ENCODE assay signal across 23 mouse cellular contexts in genomic region chr8:119742409-119742808, GRCm38 (mm10). TPM values are rescaled to one million over a fixed set of nuclear protein-coding genes. Genes with fewer than 3 reads are reported as not detected.
DNase-seq lines count a peak whose midpoint lies in the region; ATAC-seq and TF ChIP-seq lines count a peak whose summit lies in the region.
"Had no signal": no experiment of that assay in that cellular context is flagged by ENCODE, and none has a peak within 500 bp of the region (broad histone marks: within the 10 kb centered on the region; RNA-seq: fewer than 3 reads in every experiment).

No protein-coding gene starts in this region.

- ATAC-seq in heart, embryonic 12.5 days (ENCODE audit: insufficient number of reproducible peaks, low FRiP score) = no peak
- ATAC-seq: forebrain, embryonic 14.5 days; forebrain, embryonic 16.5 days had no signal

- H3K4me1 ChIP-seq in heart, adult 2 months (ENCODE audit: control insufficient read depth, insufficient read depth, low read length) = no peaks in the 10 kb centered on the region
- H3K4me1 ChIP-seq in heart, embryonic 10.5 days = peaks cover 46% of the 10 kb centered on the region
- H3K4me1 ChIP-seq in heart, embryonic 12.5 days (replicated peaks) = peaks cover 29% of the 10 kb centered on the region
- H3K4me1 ChIP-seq: embryonic facial prominence, embryonic 13.5 days; embryonic facial prominence, embryonic 15.5 days had no signal

- H3K79me2 ChIP-seq in heart, adult 2 months (replicated peaks; ENCODE audit: control insufficient read depth, insufficient read depth, low read length) = no peaks in the 10 kb centered on the region

- peak; percentile 96 for DNase-seq in heart, adult 11 months
- DNase-seq in heart, postnatal 25 days (ENCODE audit: low spot score) = no peak
- DNase-seq in heart, adult 2 months = peak in 1 of 2 experiments; percentile 43
- DNase-seq in heart, embryonic 10.5 days (ENCODE audit: low spot score) = no peak
- DNase-seq in heart, adult 9 months (ENCODE audit: low spot score in 2 of 2) = peak; percentile 34 to 52
- DNase-seq: adrenal gland, adult 2 months; adrenal gland, postnatal 10 days; adrenal gland, postnatal 25 days; cerebellum, adult 11 months; cerebellum, adult 18-20 months; cerebellum, adult 8-10 months; cerebellum, adult 9-11 months; cerebellum, postnatal 14 days; cerebellum, postnatal 36 days had no signal

- peak; percentile 74; the same call in 1 of the 2 replicates for TF ChIP-seq EP300 in heart, adult 2 months (IDR thresholded peaks at IDR 0.05; ENCODE audit: insufficient read depth, low read depth, low read length)

- no peaks in the 10 kb centered on the region for H3K9me3 ChIP-seq in heart, embryonic 10.5 days
- no peaks in the 10 kb centered on the region for H3K9me3 ChIP-seq in heart, embryonic 12.5 days (replicated peaks)
- H3K9me3 ChIP-seq: embryonic facial prominence, embryonic 13.5 days; embryonic facial prominence, embryonic 15.5 days; forebrain, embryonic 10.5 days; forebrain, embryonic 12.5 days had no signal

- H3K27me3 ChIP-seq in heart, adult 2 months (ENCODE audit: control insufficient read depth, insufficient read depth, low read length) = no peaks in the 10 kb centered on the region
- H3K27me3 ChIP-seq in heart, embryonic 10.5 days (ENCODE audit: insufficient read depth, poor library complexity, severe bottlenecking) = no peaks in the 10 kb centered on the region
- no peaks in the 10 kb centered on the region for H3K27me3 ChIP-seq in heart, embryonic 12.5 days (replicated peaks)
- H3K27me3 ChIP-seq: embryonic facial prominence, embryonic 13.5 days; embryonic facial prominence, embryonic 15.5 days; forebrain, embryonic 12.5 days had no signal

- no peak overlapping the region for H3K27ac ChIP-seq in heart, adult 2 months
- H3K27ac ChIP-seq in heart, embryonic 10.5 days = no peak overlapping the region
- H3K27ac ChIP-seq in heart, embryonic 12.5 days (ENCODE audit: poor library complexity, severe bottlenecking) = no peak overlapping the region
- H3K27ac ChIP-seq: embryonic facial prominence, embryonic 13.5 days; embryonic facial prominence, embryonic 15.5 days; forebrain, embryonic 10.5 days; forebrain, embryonic 12.5 days had no signal

- TF ChIP-seq POLR2A in heart, adult 2 months (IDR thresholded peaks at IDR 0.05; ENCODE audit: insufficient read depth, low read depth, low read length) = no peak

- no peak overlapping the region for H3K9ac ChIP-seq in heart, adult 2 months (ENCODE audit: low read depth, low read length)
- no peak overlapping the region for H3K9ac ChIP-seq in heart, embryonic 12.5 days
- H3K9ac ChIP-seq: embryonic facial prominence, embryonic 13.5 days; embryonic facial prominence, embryonic 15.5 days; forebrain, embryonic 12.5 days had no signal

- WGBS in heart, adult 2 months = 68% methylated on average over 7 of the region's 7 CpGs
- WGBS in heart, embryonic 10.5 days = 66% methylated on average over 7 of the region's 7 CpGs
- WGBS in heart, embryonic 12.5 days = 65% methylated on average over 7 of the region's 7 CpGs

- H3K4me2 ChIP-seq in heart, embryonic 12.5 days = no peak overlapping the region
- H3K4me2 ChIP-seq: embryonic facial prominence, embryonic 13.5 days; embryonic facial prominence, embryonic 15.5 days; forebrain, embryonic 12.5 days had no signal

- TF ChIP-seq CTCF in heart, adult 2 months (IDR thresholded peaks at IDR 0.05) = no peak

- intact Hi-C loops in heart, postnatal 25 days (cut with DNase I) = loop anchor here (2.0 kb wide), 1 partner anchor 44 kb away; no protein-coding TSS in a partner anchor
- intact Hi-C loops in heart, adult 2 months (cut with DNase I) = no loop called here

- H3K36me3 ChIP-seq in heart, adult 2 months (ENCODE audit: control insufficient read depth, insufficient read depth, low read length) = no peaks in the 10 kb centered on the region
- H3K36me3 ChIP-seq in heart, embryonic 10.5 days = no peaks in the 10 kb centered on the region
- no peaks in the 10 kb centered on the region for H3K36me3 ChIP-seq in heart, embryonic 12.5 days
- H3K36me3 ChIP-seq: embryonic facial prominence, embryonic 13.5 days; embryonic facial prominence, embryonic 15.5 days; forebrain, embryonic 10.5 days; forebrain, embryonic 12.5 days had no signal

- H3K4me3 ChIP-seq in heart, adult 2 months = no peak overlapping the region
- H3K4me3 ChIP-seq in heart, embryonic 10.5 days = no peak overlapping the region
- no peak overlapping the region for H3K4me3 ChIP-seq in heart, embryonic 12.5 days
- H3K4me3 ChIP-seq: embryonic facial prominence, embryonic 13.5 days; embryonic facial prominence, embryonic 15.5 days; erythroblast, embryonic 14.5 days; forebrain, embryonic 10.5 days; forebrain, embryonic 12.5 days had no signal

RNA-seq across cellular contexts. Expression of gene Tldc1, which starts 35.8 kb away (rescaled TPM):
- 10 to 100 TPM; 10.5 to 12.4 TPM for total RNA-seq in heart, postnatal 25 days (2021)
- 10 to 100 TPM; 11.3 TPM for total RNA-seq in heart, adult 2 months (2021)
- 14.6 and 15.6 TPM in 2 replicates for polyA plus RNA-seq in heart, adult 2 months (2012; rRNA removed)
- 14.5 and 19.8 TPM in 2 replicates for polyA plus RNA-seq in heart, embryonic 10.5 days (2016; fragmentation: Nextera tagmentation; extraction: Ambion mirVana)
- 14.6 and 14.8 TPM in 2 replicates for polyA plus RNA-seq in heart, embryonic 12.5 days (2016; fragmentation: Nextera tagmentation; extraction: Ambion mirVana)

RNA-seq across cellular contexts. Expression of gene Atp2c2, which starts 42.6 kb away (rescaled TPM):
- not detected for total RNA-seq in heart, postnatal 25 days (2021)
- under 1 TPM in 1 of 2 experiments, not detected in 1; 0.07 TPM for total RNA-seq in heart, adult 2 months (2021)
- 0.59 TPM in 1 of 2 replicates, not detected in the other for polyA plus RNA-seq in heart, adult 2 months (2012; rRNA removed)
- 0.36 and 1.5 TPM in 2 replicates for polyA plus RNA-seq in heart, embryonic 10.5 days (2016; fragmentation: Nextera tagmentation; extraction: Ambion mirVana)
- 0.33 and 0.38 TPM in 2 replicates for polyA plus RNA-seq in heart, embryonic 12.5 days (2016; fragmentation: Nextera tagmentation; extraction: Ambion mirVana)
- total RNA-seq: common myeloid progenitor, adult 5-6 weeks had no signal
- polyA plus RNA-seq: adrenal gland, adult 2 months; erythroblast, embryonic 14.5 days had no signal

Comparison
In these comparisons a context has a peak if more than half of its experiments do, and no peak if none do; other contexts are left out.
1. DNase-seq: peak in heart, adult 11 months (single experiment) and heart, adult 9 months (2 of 2); none in heart, postnatal 25 days (single experiment) and heart, embryonic 10.5 days (single experiment).